Mouse (Mus musculus) kidney, adult 8-10 months (tissue): ENCODE data around the gene Fam160a1.

Source experiments
- DNase-seq, 2 experiments: peaks; one replicate each; pipeline ENCODE4 v3.0.0; 2022

Gene Fam160a1

GRCm38 (mm10) chr3:85820839-85821548 lies 3.9 kb upstream of the Fam160a1 start:
- no peak for DNase-seq

- no peak for DNase-seq
Measured at GRCm38 (mm10) chr3:85819319-85819718, 2.2 kb upstream of the Fam160a1 start.

- DNase-seq = no peak
Measured at GRCm38 (mm10) chr3:85814241-85814640, 2.9 kb downstream of the Fam160a1 start.

GRCm38 (mm10) chr3:85813101-85814014 lies 3.7 kb downstream of the Fam160a1 start:
- peak; percentile 19 to 35 for DNase-seq

- DNase-seq = no peak
Measured at GRCm38 (mm10) chr3:85812010-85812409, 5.1 kb downstream of the Fam160a1 start.

GRCm38 (mm10) chr3:85793166-85793565 lies 23.9 kb downstream of the Fam160a1 start:
- no peak for DNase-seq

- no peak for DNase-seq
Measured at GRCm38 (mm10) chr3:85789748-85790147, 27.3 kb downstream of the Fam160a1 start.

GRCm38 (mm10) chr3:85786501-85786900 lies 30.6 kb downstream of the Fam160a1 start:
- peak in 1 of 2 experiments; percentile 23 for DNase-seq

- DNase-seq = no peak
Measured at GRCm38 (mm10) chr3:85780906-85781305, 36.2 kb downstream of the Fam160a1 start.

- no peak for DNase-seq
Measured at GRCm38 (mm10) chr3:85780332-85780731, 36.8 kb downstream of the Fam160a1 start.

- no peak for DNase-seq
Measured at GRCm38 (mm10) chr3:85777841-85778240, 39.2 kb downstream of the Fam160a1 start.

- no peak for DNase-seq
Measured at GRCm38 (mm10) chr3:85777356-85777755, 39.7 kb downstream of the Fam160a1 start.

- DNase-seq = no peak
Measured at GRCm38 (mm10) chr3:85776707-85777106, 40.4 kb downstream of the Fam160a1 start.

- no peak for DNase-seq
Measured at GRCm38 (mm10) chr3:85776126-85776525, 41.0 kb downstream of the Fam160a1 start.

- no peak for DNase-seq
Measured at GRCm38 (mm10) chr3:85773886-85774285, 43.2 kb downstream of the Fam160a1 start.

- no peak for DNase-seq
Measured at GRCm38 (mm10) chr3:85773425-85773824, 43.7 kb downstream of the Fam160a1 start.

- no peak for DNase-seq
Measured at GRCm38 (mm10) chr3:85764937-85765337, 52.2 kb downstream of the Fam160a1 start.

GRCm38 (mm10) chr3:85764008-85764834 lies 52.9 kb downstream of the Fam160a1 start:
- no peak for DNase-seq

- no peak for DNase-seq
Measured at GRCm38 (mm10) chr3:85757944-85758343, 59.1 kb downstream of the Fam160a1 start.

GRCm38 (mm10) chr3:85757435-85757834 lies 59.7 kb downstream of the Fam160a1 start:
- DNase-seq = no peak

GRCm38 (mm10) chr3:85749348-85749747 lies 67.7 kb downstream of the Fam160a1 start:
- DNase-seq = no peak

GRCm38 (mm10) chr3:85748863-85749262 lies 68.2 kb downstream of the Fam160a1 start:
- no peak for DNase-seq

- no peak for DNase-seq
Measured at GRCm38 (mm10) chr3:85746116-85746515, 71.0 kb downstream of the Fam160a1 start.
